Mouse (Mus musculus): ENCODE measurements around the gene Cfap65. TPM values are rescaled to one million over a fixed set of nuclear protein-coding genes. Genes with fewer than 3 reads are reported as not detected.

Cfap65 gene
- total RNA-seq, 1 experiment, result not detected

DNA sequence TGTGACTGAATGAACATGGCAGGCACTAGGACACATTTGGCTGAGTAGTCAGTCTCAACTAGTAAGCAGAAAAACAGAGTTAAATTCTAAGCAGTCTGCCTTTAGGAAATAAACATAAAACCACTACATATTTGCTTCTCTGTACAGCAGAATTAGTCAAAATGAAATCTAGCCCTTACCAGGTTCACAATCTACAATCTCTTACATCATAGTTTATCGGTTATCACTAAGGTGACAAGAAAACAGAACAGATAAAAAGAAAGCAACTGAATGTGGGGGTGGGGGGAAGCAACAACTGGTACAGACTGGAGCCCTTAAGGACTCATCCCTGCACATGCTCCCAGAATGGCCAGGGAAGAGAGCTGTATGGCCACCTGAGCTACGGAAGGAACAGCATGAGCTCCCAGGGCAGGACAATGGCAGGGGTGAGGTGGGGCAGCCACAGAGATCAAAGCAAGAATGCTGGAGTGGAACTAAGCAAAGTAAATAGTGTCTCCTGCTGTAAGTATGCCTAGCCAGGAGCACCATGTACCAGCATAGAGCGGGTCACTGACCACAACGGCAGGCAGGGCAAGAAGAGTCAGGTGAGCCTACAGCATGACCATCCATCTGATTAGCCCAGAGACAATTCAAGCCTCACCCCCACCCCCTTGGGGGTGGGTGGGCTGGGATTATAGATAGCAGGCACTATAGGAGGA is 36.1 kb upstream of the Cfap65 start:
- no peaks in the 10 kb centered on the region for H3K9me3 ChIP-seq (ENCODE audit: control insufficient read depth, insufficient read depth, low read depth, low read length)
- no peak overlapping the region for H3K4me3 ChIP-seq (ENCODE audit: insufficient read depth in 1 of 2, low read depth in 1 of 2, low read length in 2 of 2, poor library complexity in 1 of 2, severe bottlenecking in 1 of 2)
- no peak overlapping the region for H3K9ac ChIP-seq (ENCODE audit: insufficient read depth, low read depth, low read length, poor library complexity, severe bottlenecking)
- DNase-seq (ENCODE audit: low read depth, low spot score), result no peak
- TF ChIP-seq ZNF384 (IDR thresholded peaks at IDR 0.05; ENCODE audit: low read depth, low read length), result no peak
- no peak for TF ChIP-seq ZC3H11A (IDR thresholded peaks at IDR 0.05; ENCODE audit: borderline replicate concordance, low read depth, low read length)
- TF ChIP-seq HCFC1 (IDR thresholded peaks at IDR 0.05; ENCODE audit: borderline replicate concordance, insufficient read depth, low read length), result no peak
- TF ChIP-seq CHD2 (IDR thresholded peaks at IDR 0.05; ENCODE audit: low read depth, low read length), result no peak
- TF ChIP-seq MAFK (IDR thresholded peaks at IDR 0.05; ENCODE audit: insufficient read depth, low read depth, low read length), result no peak
- H3K4me1 ChIP-seq (ENCODE audit: control insufficient read depth in 2 of 2, insufficient read depth in 2 of 2, low read length in 2 of 2, poor library complexity in 1 of 2), result peaks cover 0 to 6% of the 10 kb centered on the region in 2 experiments; a peak in 1 of 4 replicates
- no peak overlapping the region for H3K27ac ChIP-seq (ENCODE audit: insufficient read depth, low read depth, low read length, poor library complexity, severe bottlenecking)
- in situ Hi-C loops (cut with MboI; ENCODE audit: low sequenced_read_pairs in 2 of 2, unreplicated experiment in 2 of 2), result no loop called here
- no peaks in the 10 kb centered on the region; the same call in 1 of the 2 replicates for H3K36me3 ChIP-seq (ENCODE audit: control insufficient read depth, insufficient read depth, low read length, poor library complexity, severe bottlenecking)

DNA sequence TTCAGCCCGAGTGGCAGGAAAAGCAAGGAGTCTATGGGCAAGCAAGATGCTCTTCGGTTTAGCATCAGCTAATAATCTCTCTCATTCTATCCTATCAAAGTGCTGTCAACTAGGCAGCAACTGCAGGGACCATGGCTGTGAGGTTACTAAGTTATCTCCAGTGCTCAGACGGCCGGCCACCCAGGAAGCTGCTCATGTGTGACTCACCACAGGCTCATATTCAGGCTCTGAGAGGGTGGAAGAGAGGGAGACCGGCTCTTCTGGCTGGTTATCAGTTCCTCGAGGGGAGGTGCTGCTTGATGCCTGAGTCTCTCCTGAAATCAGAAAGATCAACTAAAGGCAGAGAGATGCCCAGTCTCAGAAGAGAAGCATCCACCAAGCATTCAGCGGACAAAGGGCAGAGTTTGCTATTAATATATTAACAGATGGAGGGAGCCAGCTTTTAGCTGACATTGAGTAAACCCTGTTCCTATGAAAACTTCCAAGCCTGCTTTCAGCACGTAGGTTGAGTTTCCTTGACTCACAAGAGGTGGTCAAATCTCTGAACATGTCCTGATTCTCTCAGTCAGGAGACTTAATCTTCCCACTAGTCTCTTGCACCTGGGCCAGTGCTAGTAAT is 32.7 kb upstream of the Cfap65 start:
- TF ChIP-seq ZNF384 (IDR thresholded peaks at IDR 0.05; ENCODE audit: low read depth, low read length) (no peak), HCFC1 (IDR thresholded peaks at IDR 0.05; ENCODE audit: borderline replicate concordance, insufficient read depth, low read length) (no peak), MAFK (IDR thresholded peaks at IDR 0.05; ENCODE audit: insufficient read depth, low read depth, low read length) (no peak), CHD2 (IDR thresholded peaks at IDR 0.05; ENCODE audit: low read depth, low read length) (no peak), ZC3H11A (IDR thresholded peaks at IDR 0.05; ENCODE audit: borderline replicate concordance, low read depth, low read length) (no peak)
- no peak overlapping the region for H3K27ac ChIP-seq (ENCODE audit: insufficient read depth, low read depth, low read length, poor library complexity, severe bottlenecking)

DNA sequence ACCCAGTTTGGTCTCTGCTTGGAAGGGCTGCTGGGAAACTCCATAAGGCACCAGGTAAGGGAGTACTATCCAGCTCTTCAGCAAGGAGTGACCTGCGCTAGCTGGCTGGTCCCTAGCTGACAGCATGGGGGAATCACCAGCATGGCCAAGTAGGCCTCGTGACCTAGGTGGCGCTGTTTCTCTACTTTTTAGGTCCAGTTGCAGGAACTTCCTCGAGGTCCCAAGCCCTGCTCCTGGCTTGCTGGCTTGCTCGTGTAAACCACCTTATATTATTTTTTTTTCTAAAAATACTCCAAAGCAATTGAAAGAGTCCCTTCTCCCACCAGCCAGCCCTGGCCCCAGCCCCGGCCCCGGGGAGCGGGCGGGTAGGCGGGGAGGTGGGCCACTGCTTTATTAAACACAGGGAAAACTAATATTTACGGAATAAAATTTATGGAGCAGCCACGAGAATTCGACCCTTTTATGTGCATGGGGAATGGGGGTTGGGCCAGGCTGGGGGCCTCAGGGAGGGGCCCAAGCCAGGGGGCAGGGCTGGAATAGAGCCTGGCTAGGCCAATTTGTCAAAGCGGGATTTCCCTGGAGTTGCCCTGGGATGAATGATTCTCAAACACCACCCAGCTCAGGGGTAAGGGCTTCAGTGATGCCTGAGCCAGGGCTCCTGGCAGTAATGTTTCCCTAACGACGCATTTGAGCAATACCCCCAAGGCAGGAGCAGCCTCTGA is 29.3 kb upstream of the Cfap65 start:
- DNase-seq (ENCODE audit: low read depth, low spot score), result peak; percentile 77
- Histone ChIP-seq H3K9me3 (ENCODE audit: control insufficient read depth, insufficient read depth, low read depth, low read length) (no peaks in the 10 kb centered on the region), H3K4me3 (ENCODE audit: insufficient read depth in 1 of 2, low read depth in 1 of 2, low read length in 2 of 2, poor library complexity in 1 of 2, severe bottlenecking in 1 of 2) (no peak overlapping the region; a peak in 1 of 4 replicates), H3K27ac (ENCODE audit: insufficient read depth, low read depth, low read length, poor library complexity, severe bottlenecking) (no peak overlapping the region), H3K36me3 (ENCODE audit: control insufficient read depth, insufficient read depth, low read length, poor library complexity, severe bottlenecking) (no peaks in the 10 kb centered on the region; the same call in 1 of the 2 replicates), H3K4me1 (ENCODE audit: control insufficient read depth in 2 of 2, insufficient read depth in 2 of 2, low read length in 2 of 2, poor library complexity in 1 of 2) (peaks cover 0 to 5% of the 10 kb centered on the region in 2 experiments; a peak in 1 of 4 replicates), H3K9ac (ENCODE audit: insufficient read depth, low read depth, low read length, poor library complexity, severe bottlenecking) (no peak overlapping the region)
- in situ Hi-C loops (cut with MboI; ENCODE audit: low sequenced_read_pairs in 2 of 2, unreplicated experiment in 2 of 2), result no loop called here
- TF ChIP-seq ZC3H11A (IDR thresholded peaks at IDR 0.05; ENCODE audit: borderline replicate concordance, low read depth, low read length) (0 out of 2 replicates have a peak, but pooled peaks have one; percentile 39), HCFC1 (IDR thresholded peaks at IDR 0.05; ENCODE audit: borderline replicate concordance, insufficient read depth, low read length) (no peak)

More for the DNA sequence above, 32.7 kb upstream of the Cfap65 start:
- no peak overlapping the region for H3K9ac ChIP-seq (ENCODE audit: insufficient read depth, low read depth, low read length, poor library complexity, severe bottlenecking)
- DNase-seq (ENCODE audit: low read depth, low spot score), result no peak
- H3K36me3 ChIP-seq (ENCODE audit: control insufficient read depth, insufficient read depth, low read length, poor library complexity, severe bottlenecking), result no peaks in the 10 kb centered on the region; the same call in 1 of the 2 replicates
- in situ Hi-C loops (cut with MboI; ENCODE audit: low sequenced_read_pairs in 2 of 2, unreplicated experiment in 2 of 2), result no loop called here
- H3K9me3 ChIP-seq (ENCODE audit: control insufficient read depth, insufficient read depth, low read depth, low read length), result no peaks in the 10 kb centered on the region
- H3K4me3 ChIP-seq (ENCODE audit: insufficient read depth in 1 of 2, low read depth in 1 of 2, low read length in 2 of 2, poor library complexity in 1 of 2, severe bottlenecking in 1 of 2), result no peak overlapping the region
- peaks cover 0 to 10% of the 10 kb centered on the region in 2 experiments; a peak in 1 of 4 replicates for H3K4me1 ChIP-seq (ENCODE audit: control insufficient read depth in 2 of 2, insufficient read depth in 2 of 2, low read length in 2 of 2, poor library complexity in 1 of 2)

DNA sequence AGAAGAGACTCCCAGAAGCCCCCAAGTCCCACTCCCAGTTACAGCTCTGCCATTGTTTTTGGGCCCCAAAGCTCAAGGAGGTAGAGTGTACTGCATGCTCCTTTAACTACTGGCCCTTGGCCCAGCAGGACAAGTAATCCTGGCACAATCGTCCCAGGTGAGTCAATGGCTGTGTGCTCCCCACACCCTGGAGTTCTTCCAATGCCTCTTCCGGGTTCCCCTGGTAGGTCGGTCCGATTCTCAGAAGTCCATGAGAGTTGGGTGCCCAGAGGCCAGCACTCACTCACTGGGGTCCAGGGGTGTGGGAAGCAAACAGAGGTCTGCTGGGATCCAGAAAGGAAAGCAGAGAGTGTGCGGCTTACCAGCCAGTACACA is 27.4 kb upstream of the Cfap65 start:
- no peaks in the 10 kb centered on the region for H3K9me3 ChIP-seq (ENCODE audit: control insufficient read depth, insufficient read depth, low read depth, low read length)
- in situ Hi-C loops (cut with MboI; ENCODE audit: low sequenced_read_pairs in 2 of 2, unreplicated experiment in 2 of 2), result no loop called here
- peaks cover 0 to 6% of the 10 kb centered on the region in 2 experiments; a peak in 1 of 4 replicates for H3K4me1 ChIP-seq (ENCODE audit: control insufficient read depth in 2 of 2, insufficient read depth in 2 of 2, low read length in 2 of 2, poor library complexity in 1 of 2)
- no peak for DNase-seq (ENCODE audit: low read depth, low spot score)
- no peaks in the 10 kb centered on the region; the same call in 1 of the 2 replicates for H3K36me3 ChIP-seq (ENCODE audit: control insufficient read depth, insufficient read depth, low read length, poor library complexity, severe bottlenecking)
- TF ChIP-seq ZNF384 (IDR thresholded peaks at IDR 0.05; ENCODE audit: low read depth, low read length) (no peak), HCFC1 (IDR thresholded peaks at IDR 0.05; ENCODE audit: borderline replicate concordance, insufficient read depth, low read length) (no peak), MAFK (IDR thresholded peaks at IDR 0.05; ENCODE audit: insufficient read depth, low read depth, low read length) (no peak), ZC3H11A (IDR thresholded peaks at IDR 0.05; ENCODE audit: borderline replicate concordance, low read depth, low read length) (no peak), CHD2 (IDR thresholded peaks at IDR 0.05; ENCODE audit: low read depth, low read length) (no peak)
- no peak overlapping the region for H3K27ac ChIP-seq (ENCODE audit: insufficient read depth, low read depth, low read length, poor library complexity, severe bottlenecking)
- H3K4me3 ChIP-seq (ENCODE audit: insufficient read depth in 1 of 2, low read depth in 1 of 2, low read length in 2 of 2, poor library complexity in 1 of 2, severe bottlenecking in 1 of 2), result no peak overlapping the region
- no peak overlapping the region for H3K9ac ChIP-seq (ENCODE audit: insufficient read depth, low read depth, low read length, poor library complexity, severe bottlenecking)
